Mouse (Mus musculus) spleen, adult 18-20 months (tissue): ENCODE results near the gene Samd9l.
"Not testable (repeated sequence)": the region's sequence is repeated elsewhere in the genome, so short reads cannot be mapped to it uniquely, and the experiment has no call there.

Experiments
- DNase-seq, 2 experiments: peaks; one replicate each; pipeline ENCODE4 v3.0.0; 2022; ENCODE audit warnings: mixed read lengths in 2 of 2

Samd9l gene

GRCm38 (mm10) chr6:3341479-3341878, 57.9 kb downstream of the Samd9l start:
- DNase-seq: no peak

- DNase-seq: not testable (repeated sequence)
These were observed 58.4 kb downstream of the Samd9l start for GRCm38 (mm10) chr6:3340928-3341327.

GRCm38 (mm10) chr6:3339131-3339530, 60.2 kb downstream of the Samd9l start:
- DNase-seq: not testable (repeated sequence)
